Mouse (Mus musculus): ENCODE data around the gene Neu4.
"Not testable (repeated sequence)": the region's sequence is repeated elsewhere in the genome, so short reads cannot be mapped to it uniquely, and the experiment has no call there.

Neu4 gene

DNA sequence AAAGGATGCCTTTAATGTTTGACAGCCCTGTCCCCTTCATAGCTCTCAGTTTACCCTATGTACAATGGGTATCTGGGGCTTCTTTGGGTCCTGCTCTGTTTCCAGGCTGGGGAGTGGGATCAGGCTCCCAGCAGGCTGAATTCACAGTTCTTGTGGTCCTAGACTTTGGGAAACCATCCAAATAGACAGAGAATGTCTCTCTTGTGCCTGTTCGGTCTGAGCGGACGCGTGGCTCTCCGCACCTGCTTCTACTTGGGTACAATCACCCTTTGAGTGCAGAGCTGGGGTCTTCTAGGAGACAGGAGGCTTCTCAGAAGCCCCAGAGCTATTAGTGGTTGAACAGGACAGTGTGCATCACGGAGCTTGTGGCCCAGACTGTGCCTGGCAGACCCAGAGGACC is at the start of gene Neu4:
Gene Neu4, plus strand, starts transcription at position 301 of the 400 bp plus-strand sequence.
- no peak for DNase-seq (ENCODE audit: low read depth in 1 of 2, low spot score in 2 of 2)

DNA sequence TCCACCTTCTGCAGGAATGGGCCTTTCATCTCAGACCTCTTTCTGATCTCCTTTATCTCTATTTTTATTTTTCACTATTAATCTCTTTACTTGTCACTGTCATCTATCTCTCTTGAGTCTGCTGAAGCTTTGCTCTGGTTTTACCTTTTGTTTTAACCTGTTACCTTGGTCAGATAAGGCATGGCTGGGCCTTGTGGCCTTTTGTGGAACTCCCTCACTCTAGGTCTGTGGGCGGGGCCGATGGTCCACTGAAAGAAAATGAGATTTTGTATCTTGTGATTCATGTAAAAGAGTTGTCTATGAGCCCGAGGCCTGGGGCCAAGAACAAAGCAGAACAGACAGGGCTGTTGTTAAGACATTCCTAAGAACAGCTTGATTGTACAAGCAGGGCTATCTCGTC is 49.5 kb upstream of the Neu4 start:
- DNase-seq (ENCODE audit: low read depth in 1 of 2, low spot score in 2 of 2): not testable (repeated sequence)

DNA sequence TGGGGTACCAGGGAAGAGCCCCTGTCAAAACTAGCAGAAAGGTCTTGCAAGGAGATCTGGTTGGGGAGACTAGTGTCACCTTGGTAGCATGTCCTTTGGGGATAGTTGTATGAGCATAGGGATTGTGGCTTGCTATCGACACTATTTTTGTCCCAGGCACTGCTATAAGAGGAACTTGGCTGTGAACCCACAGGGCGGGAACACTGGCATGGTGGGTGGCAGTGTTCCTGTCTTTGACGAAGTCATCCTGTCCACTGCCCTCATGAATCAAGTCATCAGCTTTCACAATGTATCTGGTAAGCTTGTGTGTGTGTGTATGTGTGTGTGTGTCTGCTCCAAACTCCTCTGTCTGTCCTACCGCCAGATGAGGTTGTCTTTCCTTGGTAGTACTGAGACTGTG is 44.5 kb upstream of the Neu4 start:
- DNase-seq (ENCODE audit: low read depth in 1 of 2, low spot score in 2 of 2): not testable (repeated sequence)

DNA sequence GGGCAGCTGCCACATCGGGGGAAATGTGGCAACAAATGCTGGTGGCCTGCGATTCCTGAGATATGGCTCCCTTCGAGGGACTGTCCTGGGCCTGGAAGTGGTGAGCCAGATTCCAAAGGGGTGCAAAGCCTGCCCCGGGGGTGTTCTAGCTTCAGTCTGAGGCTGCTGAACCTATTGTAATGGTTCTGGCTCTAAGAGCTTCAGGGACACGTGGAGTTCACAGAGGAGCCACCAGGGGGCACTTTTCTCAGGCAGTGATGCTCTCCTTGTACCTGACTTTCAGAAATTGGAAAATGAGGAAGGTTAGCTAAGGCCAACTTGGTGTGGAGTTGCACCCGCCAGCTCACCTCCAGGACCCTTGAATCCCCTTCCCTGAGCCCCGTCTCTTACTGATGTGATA is 42.0 kb upstream of the Neu4 start:
- not testable (repeated sequence) for DNase-seq (ENCODE audit: low read depth in 1 of 2, low spot score in 2 of 2)

DNA sequence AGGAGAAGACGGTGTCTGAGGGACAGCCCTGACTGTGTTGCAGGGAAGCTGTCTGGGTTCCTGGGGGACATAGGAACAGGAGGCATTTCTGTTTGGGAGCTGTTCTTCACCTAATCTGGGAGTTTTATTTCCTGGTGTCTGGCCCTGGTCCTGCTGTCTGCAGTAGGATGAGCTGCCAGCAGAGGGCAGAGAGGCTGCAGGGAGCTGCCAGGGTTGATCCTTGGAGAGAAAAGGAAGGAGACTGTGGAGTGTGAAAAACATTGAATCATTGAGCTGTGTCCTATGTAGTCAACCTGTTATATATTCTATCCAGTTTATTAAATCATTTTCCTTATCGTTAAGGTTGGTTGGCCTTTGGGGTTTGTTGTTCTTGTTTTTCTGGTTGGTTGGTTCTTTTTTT is 39.3 kb upstream of the Neu4 start:
- DNase-seq (ENCODE audit: low read depth in 1 of 2, low spot score in 2 of 2): not testable (repeated sequence)

DNA sequence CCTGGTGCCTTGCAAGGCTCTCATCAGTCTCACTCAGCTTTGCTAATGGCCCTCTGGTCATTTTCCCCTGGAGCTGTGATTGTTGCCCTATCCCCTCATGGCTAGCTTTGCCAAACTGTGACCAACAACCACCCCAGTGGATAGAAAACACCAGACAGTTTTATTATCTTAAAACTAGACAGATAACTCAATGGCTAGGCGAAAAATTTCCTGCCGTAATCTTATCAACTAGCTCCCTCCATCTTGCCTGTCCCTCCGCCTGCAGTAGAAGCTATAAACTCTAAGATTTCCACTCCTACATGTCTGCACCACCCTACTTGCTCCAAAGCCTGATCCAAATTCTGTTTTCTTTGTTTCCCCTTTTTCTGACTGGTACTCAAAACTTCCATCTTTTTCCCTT is 34.1 kb upstream of the Neu4 start:
- DNase-seq (ENCODE audit: low read depth in 1 of 2, low spot score in 2 of 2): no peak

DNA sequence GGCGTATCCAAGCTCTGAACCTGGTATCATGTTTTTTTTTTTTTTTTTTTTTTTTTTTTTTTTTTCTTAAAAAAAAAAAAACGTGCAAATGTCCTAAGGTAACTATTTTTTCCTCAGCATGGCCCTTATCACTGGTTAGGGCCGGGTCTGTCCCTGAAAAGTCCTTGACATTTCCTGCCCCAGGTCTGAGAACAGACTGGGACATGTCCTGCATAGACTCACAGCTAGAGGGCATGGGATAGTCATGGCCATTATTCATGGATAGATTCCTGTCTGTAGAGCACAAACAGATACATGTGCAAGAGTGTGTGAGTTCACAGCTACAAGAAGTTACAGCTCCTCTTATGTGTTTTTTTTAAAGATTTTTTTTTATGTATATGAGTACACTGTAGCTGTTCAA is 31.5 kb upstream of the Neu4 start:
- no peak for DNase-seq (ENCODE audit: low read depth in 1 of 2, low spot score in 2 of 2)

DNA sequence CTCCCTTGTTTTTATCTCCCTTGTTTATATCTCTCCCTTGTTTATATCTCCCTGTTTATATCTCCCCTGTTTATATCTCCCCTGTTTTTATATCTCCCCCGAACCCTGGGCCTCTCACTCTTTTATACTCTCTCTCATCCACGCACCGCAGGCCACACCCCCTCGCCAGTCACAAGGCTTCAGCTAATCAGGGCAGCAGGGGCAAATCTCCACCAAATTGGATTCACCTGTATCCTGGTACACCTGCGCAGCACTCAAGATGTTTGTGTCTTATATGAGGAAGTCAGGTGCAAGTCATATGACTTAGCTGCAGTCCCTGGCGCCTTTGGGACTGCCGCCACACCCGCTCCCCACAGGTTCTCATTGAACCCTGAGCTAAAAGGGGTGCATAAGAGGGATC is 30.0 kb upstream of the Neu4 start, which contains the start of gene Gal3st2c:
Gene Gal3st2c, plus strand, starts transcription at position 301 of the 400 bp plus-strand sequence.
- not testable (repeated sequence) for DNase-seq (ENCODE audit: low read depth in 1 of 2, low spot score in 2 of 2)

DNA sequence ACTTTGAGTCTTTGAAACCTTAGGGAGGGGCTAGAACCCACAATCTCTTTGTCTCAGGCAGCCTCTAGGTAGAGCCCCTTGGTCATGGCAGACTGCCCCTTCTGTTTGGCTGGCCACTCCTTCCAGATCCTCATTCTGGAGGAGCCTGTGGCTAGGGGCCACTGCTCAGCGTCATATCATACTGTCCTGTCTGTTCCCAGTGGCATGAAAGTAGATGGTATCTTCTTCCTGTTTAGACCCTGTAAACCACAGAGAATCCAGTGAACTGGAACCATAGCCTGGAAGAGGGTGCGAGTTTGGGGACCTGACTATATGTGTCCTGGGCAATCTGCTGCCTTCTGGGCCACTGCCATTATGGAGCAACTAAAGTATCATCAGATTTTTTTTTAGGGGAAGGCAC is 29.2 kb upstream of the Neu4 start:
- not testable (repeated sequence) for DNase-seq (ENCODE audit: low read depth in 1 of 2, low spot score in 2 of 2)

DNA sequence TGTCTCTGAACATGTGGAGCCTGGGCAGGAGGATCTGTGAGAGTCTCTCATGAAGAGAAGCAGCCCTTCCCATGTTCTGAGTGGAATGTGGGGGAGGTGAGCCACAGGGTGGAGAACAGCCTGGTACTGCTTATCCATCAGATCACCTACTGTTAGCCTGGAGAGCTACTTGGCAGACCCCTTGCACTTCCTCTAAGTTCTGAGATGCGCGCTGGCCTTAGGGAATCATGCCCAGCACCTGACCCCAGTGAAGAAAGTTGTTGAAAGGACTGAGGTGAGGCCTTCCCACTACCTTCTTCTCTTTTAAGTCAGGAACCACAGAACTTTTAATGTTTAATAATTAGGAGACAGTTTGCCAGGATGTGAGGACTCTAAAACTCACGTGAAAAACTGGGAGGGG is 28.8 kb upstream of the Neu4 start:
- not testable (repeated sequence) for DNase-seq (ENCODE audit: low read depth in 1 of 2, low spot score in 2 of 2)

DNA sequence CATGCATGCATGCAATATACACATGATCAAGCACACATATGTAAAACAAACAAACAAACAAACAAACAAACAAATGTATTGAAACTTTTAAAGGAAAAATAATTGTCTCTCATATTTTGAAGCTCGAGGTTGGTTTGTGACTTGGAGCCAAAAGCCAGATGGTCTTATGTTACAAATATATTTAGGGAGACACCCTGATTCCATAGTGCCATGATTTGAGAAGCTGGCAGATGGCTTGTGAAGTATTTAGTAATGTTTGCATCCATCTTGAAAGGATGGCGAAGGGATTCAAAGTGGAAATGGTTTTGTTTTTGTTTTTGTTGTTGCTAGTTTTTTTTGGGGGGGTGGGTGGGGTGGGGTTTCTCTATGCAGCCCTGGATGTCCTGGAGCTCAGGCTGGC is 19.2 kb upstream of the Neu4 start:
- no peak for DNase-seq (ENCODE audit: low read depth in 1 of 2, low spot score in 2 of 2)

DNA sequence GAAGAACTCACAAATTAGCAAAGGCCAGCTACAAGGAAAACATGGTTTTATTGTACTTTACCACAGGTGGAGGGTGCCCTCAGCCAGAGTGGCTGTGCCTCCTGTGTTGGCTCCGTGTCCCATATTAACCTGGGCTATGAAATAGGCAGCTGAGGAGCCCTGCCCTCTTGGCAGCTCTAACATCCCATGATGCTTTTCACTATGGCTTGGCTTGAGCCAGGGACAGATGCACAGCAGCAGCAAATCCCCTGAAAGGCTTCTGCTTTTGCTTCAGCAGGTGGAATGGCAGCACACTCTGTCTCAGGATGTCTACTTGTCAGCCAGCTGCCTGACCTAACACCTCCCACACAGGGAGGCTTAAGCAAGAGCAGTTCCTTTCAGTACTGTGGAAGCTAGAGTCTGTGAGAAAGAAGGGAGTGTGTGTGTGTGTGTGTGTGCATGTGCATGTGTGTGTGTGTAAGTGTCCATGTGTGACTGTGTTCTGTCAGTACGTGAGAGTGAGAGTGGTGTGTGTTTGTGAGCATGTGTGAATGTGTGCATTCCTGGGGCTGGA is 14.2 kb upstream of the Neu4 start:
- not testable (repeated sequence) for DNase-seq (ENCODE audit: low read depth in 1 of 2, low spot score in 2 of 2)

DNA sequence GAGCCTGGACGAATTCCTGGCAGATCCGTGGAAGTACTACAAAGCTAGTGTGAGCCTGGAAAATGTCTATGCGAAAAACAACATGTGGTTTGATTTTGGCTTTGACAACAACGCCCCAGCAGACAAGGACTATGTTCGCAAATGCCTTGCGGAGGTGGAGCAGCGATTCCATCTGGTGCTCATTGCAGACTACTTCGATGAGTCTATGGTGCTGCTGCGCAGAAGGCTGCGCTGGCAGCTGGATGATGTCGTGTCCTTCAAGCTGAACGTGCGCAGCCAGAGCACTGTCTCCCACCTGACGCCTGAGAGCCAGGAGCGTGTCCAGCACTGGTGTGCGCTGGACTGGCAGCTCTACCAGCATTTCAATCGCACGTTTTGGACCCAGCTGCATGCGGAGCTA is 11.4 kb upstream of the Neu4 start:
- not testable (repeated sequence) for DNase-seq (ENCODE audit: low read depth in 1 of 2, low spot score in 2 of 2)

DNA sequence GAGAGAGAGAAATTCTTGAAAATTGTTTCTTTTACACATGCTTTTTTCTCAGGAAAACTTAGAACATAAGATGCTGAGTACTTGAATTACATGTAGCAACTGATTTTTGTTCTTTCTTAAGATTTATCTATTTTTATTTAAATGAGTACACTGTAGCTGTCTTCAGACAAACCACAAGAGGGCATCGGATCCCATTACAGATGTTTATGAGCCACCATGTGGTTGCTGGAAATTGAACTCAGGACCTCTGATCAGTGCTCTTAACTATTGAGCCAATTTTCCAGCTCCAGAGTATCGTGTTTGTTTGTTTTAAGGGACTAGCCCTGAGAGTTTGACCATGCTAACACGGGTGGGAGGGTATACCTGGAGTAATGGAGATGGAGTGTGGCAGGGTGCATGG is 8.6 kb upstream of the Neu4 start:
- DNase-seq (ENCODE audit: low read depth in 1 of 2, low spot score in 2 of 2): no peak

DNA sequence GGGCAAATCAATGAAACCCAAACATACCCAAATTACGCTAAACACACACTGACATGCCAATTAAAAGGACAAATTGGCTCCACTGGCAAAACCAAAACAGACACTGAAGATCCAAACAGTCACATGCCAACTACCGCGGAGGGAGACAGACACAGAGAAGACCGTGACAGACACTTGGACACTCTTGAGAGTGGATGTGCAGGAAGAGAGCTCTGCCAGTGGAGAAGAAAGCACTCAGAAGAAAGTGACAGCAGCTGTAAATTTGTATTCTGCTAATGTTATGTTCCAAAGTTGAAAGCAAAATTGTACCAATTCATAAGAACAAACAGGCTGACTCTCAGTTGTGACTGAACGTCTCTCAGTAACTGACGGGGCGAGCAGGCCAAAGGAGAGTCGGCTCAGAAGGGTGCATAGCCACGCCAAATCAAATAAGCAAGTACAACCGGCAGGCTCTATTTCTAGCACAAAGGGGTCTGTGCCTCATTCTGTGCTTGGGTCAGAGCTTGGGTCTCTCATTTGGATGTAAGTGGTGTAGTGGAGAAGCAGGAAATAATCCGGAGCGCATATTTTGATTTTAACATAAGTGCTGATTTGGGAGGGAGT is 7.4 kb downstream of the Neu4 start:
- DNase-seq (ENCODE audit: low read depth in 1 of 2, low spot score in 2 of 2): no peak

DNA sequence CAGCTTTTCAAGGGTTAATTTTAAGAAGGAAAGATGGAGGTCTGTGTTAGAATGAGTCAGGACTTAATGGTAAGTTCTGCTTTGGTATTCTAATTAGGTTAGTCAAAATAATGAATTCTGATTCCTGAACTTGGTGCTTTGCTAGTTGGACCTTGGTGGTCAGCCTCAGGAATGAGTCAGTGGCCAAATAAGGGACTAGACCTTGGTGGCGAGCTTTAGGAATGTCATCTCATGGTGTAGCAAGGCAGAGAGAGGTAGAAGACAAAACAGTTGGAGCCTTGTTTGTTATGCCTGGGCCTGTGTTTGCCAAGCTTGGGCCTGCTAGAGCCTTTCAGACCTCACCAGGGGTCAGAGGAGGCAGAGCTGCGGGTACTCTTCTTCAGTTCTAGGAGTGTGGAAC is 8.5 kb downstream of the Neu4 start:
- no peak for DNase-seq (ENCODE audit: low read depth in 1 of 2, low spot score in 2 of 2)

DNA sequence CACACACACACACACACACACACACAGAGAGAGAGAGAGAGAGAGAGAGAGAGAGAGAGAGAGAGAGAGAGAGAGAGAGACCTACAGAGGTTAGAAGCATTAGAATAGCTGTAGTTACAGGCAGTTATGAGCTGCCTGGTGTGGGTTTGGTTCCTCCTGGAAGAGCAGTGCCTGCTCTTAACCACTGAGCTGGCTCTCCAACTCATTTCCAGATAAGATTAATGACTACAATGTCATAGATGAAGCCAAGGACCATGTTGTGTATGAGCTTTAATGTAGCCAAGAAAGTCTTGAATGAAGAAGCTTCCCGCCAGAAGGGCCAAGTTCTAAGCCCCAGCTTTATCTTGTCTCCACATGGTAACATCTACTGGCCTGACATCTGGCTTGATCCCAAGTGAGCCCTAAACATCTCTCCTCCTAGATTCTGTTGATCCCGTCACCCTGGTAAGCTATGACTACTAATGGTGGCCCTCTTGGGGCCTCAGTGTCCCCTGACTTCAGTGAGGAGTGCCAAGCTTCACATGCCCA is 12.9 kb downstream of the Neu4 start:
- DNase-seq (ENCODE audit: low read depth in 1 of 2, low spot score in 2 of 2): no peak

DNA sequence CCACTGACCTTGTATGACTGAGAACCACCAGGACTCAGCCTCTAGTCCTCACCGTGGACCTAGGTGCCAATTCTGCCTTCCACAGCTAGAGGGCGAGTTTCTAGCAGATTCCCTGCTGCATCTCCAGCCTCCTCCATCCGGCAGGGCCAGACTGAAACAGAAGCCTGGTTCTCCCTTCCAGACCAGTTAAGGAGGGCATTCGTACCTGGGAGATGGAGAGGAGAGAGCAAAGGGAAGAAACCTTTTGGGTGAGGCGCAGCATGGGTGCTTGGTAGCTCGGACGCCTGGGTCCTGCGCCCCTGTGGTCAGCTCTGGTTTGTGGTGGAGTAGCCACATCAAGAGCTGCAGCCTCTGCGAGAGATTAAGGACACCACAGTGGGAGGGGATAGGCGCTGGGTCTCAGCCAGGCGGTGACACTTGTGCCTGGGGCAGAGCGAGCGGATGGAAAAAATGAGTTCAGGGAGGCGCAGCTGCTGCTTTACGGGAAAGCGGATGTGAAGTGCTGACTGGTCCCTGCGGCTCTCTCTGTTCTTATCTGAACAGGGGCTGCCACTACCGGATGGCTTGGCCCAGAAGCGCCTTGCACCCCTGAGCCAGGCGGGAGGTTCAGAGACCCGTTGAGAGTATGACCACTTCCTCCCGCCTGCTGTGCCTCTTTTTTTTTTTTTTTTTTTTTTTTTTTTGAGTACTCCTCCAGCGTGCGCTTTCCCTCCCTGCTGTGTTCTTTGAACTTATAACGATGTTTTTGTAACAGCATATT is 14.9 kb downstream of the Neu4 start:
- peak; percentile 43 to 73 for DNase-seq (ENCODE audit: low read depth in 1 of 2, low spot score in 2 of 2)

DNA sequence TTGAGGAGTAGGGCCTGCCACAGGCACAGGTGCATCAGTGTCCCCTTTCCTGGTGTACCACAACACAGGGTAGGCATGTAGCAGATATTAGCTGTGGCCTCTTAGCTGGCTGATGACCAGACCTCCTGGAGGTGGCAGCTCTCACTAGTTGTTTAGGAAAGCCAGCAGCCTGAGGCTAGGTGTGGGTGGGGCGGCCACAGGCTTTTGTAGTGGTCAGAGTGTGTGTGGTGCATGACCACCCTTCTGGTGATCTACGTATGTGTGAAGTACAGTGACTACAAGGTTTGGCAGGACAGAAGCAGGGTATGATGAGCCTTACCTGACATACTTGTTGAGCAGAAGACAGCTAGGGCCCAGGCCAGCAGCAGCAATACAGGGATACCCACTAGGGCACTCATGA is 20.1 kb downstream of the Neu4 start:
- no peak for DNase-seq (ENCODE audit: low read depth in 1 of 2, low spot score in 2 of 2)

DNA sequence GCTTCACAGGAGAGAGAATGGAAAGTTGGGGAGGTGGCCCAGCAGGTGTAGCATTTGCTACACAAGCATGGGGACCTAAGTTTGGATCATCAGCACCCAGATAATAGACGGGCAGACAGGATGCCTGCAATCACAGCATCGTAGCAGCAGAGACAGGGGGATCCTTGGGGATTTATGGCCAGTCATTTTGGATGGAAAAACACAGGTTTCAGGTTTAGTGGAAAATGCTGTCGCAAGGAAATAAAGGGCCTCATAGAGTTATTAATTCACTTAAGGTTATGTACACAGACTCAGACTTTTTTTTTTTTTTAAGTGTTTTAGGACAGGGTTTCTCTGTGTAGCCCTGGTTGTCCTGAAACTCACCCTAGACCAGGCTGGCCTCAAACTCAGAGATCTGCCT is 25.3 kb downstream of the Neu4 start:
- no peak for DNase-seq (ENCODE audit: low read depth in 1 of 2, low spot score in 2 of 2)

DNA sequence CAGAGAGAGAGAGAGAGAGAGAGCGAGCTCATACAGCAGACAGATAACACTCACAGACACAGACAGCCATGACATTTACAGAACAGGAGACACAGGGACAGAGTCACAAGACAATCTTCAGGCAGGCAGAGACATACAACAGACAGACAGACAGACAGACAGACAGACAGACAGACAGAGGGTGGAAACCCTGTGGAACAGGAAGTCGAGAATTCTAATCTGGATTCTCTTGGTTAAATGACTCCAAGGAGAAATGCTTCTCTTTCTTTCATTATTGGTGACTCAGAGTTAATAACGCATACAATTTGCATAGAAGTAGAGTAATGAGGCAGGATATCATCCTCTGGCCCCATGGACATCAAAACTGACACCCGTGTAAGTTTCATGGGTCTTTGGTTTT is 26.3 kb downstream of the Neu4 start:
- no peak for DNase-seq (ENCODE audit: low read depth in 1 of 2, low spot score in 2 of 2)

DNA sequence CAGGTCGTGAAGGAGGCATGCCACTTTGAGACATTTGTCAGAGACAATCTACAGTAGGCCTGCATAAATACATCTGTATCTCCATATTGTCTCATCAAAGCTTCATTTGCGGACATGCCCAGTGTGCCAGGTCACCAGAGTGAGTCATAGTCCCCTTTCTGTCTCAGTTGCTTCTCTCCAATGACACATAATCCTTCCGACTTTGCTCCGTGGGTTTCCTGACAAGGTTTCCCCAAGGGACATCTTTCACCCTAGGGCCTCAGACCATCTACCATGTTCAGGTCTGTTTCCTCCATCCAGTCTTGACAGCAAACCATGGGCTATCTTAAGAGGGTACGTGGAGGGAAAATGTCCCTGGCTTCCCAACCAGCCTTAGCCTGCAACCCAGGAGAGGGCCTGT is 30.9 kb downstream of the Neu4 start:
- no peak for DNase-seq (ENCODE audit: low read depth in 1 of 2, low spot score in 2 of 2)

Measured in monocyte, adult 2 months (primary cell).